Mouse (Mus musculus) kidney, embryonic 14.5 days (tissue): ENCODE measurements around the gene Cyb5b. TPM values are rescaled to one million over a fixed set of nuclear protein-coding genes. Genes with fewer than 3 reads are reported as not detected.

Source experiments
- ATAC-seq: fragments of 200-750 bp; cut with Nextera tagmentation; 2 replicates; pipeline ENCODE4 v1.8.0; 2017; ENCODE audit warnings: moderate number of reproducible peaks, mild to moderate bottlenecking, moderate TSS enrichment, moderate library complexity; ENCODE audit not compliant: low FRiP score, low TSS enrichment
- H3K27ac ChIP-seq: fragments of 300-500 bp; sonication (generic); 2 replicates; pipeline ENCODE4 v1.5.1; 2014; ENCODE audit warnings: low read depth, mild to moderate bottlenecking, low read length, moderate library complexity, mixed read lengths
- H3K27me3 ChIP-seq: fragments of 300-500 bp; sonication (generic); 2 replicates; pipeline ENCODE4 v1.6.1; 2014; ENCODE audit warnings: mild to moderate bottlenecking, low read length; ENCODE audit not compliant: control insufficient read depth, insufficient read depth
- H3K36me3 ChIP-seq: fragments of 300-500 bp; sonication (generic); 2 replicates; pipeline ENCODE4 v1.6.1; 2014; ENCODE audit warnings: low read length, mixed read lengths; ENCODE audit not compliant: control insufficient read depth, insufficient read depth
- H3K4me1 ChIP-seq: fragments of 300-500 bp; sonication (generic); 2 replicates; pipeline ENCODE4 v1.6.1; 2014; ENCODE audit warnings: low read length, mixed read lengths; ENCODE audit not compliant: control insufficient read depth, insufficient read depth
- H3K4me2 ChIP-seq: fragments of 300-500 bp; sonication (generic); replicated peaks from 2 replicates; pipeline ENCODE4 v1.6.1; 2014; ENCODE audit warnings: low read depth, mild to moderate bottlenecking, low read length
- H3K4me3 ChIP-seq: fragments of 300-500 bp; sonication (generic); 2 replicates; pipeline ENCODE4 v1.5.1; 2014; ENCODE audit warnings: mild to moderate bottlenecking, low read length
- H3K9ac ChIP-seq: fragments of 300-500 bp; sonication (generic); 2 replicates; pipeline ENCODE4 v1.6.1; 2014; ENCODE audit warnings: low read depth, mild to moderate bottlenecking, low read length, moderate library complexity
- H3K9me3 ChIP-seq: fragments of 300-500 bp; sonication (generic); 2 replicates; pipeline ENCODE4 v1.6.1; 2016; ENCODE audit warnings: low read length; ENCODE audit not compliant: control insufficient read depth
- WGBS: fragments of 180-500 bp; shearing (Covaris S2); extraction: QIAGEN DNeasy Blood & Tissue Kit; methylation state at CpG from one replicate; pipeline ENCODE4 v1.1.7; 2014; 5-methylcytosine and 5-hydroxymethylcytosine counted together
- polyA plus RNA-seq: library from polyadenylated mRNA; unstranded; fragments of >200 nt; fragmentation: Nextera tagmentation; extraction: Ambion mirVana; gene quantifications from 2 replicates; pipeline ENCODE4 v1.2.1, GENCODE M21; 2014

The Cyb5b gene
- polyA plus RNA-seq, 1 experiment from 2014 or later = 152 TPM

- no peak overlapping the region for H3K4me2 ChIP-seq
- peaks cover 50% of the 10 kb centered on the region for H3K4me1 ChIP-seq
- 71% methylated on average over 8 of the region's 8 CpGs for WGBS
- H3K36me3 ChIP-seq = no peaks in the 10 kb centered on the region
- H3K9ac ChIP-seq = no peak overlapping the region
- no peak for ATAC-seq
- H3K27ac ChIP-seq = peak overlapping the region; percentile 80; the same call in 1 of the 2 replicates
- H3K4me3 ChIP-seq = no peak overlapping the region
- no peaks in the 10 kb centered on the region for H3K9me3 ChIP-seq
- H3K27me3 ChIP-seq = no peaks in the 10 kb centered on the region
These were observed 26.1 kb upstream of the Cyb5b start for GRCm38 (mm10) chr8:107124343-107124742.

GRCm38 (mm10) chr8:107129171-107130025, 21.0 kb upstream of the Cyb5b start:
- Histone ChIP-seq H3K4me1 (peaks cover 38% of the 10 kb centered on the region), H3K4me2 (no peak overlapping the region), H3K9me3 (no peaks in the 10 kb centered on the region), H3K36me3 (no peaks in the 10 kb centered on the region), H3K27ac (peak overlapping the region; percentile 86), H3K27me3 (no peaks in the 10 kb centered on the region), H3K9ac (no peak overlapping the region), H3K4me3 (no peak overlapping the region)
- WGBS = 31% methylated on average over 8 of the region's 8 CpGs
- ATAC-seq = peak; percentile 69

GRCm38 (mm10) chr8:107130028-107130427, 20.4 kb upstream of the Cyb5b start:
- H3K9me3 ChIP-seq = no peaks in the 10 kb centered on the region
- H3K9ac ChIP-seq = no peak overlapping the region
- peak overlapping the region; percentile 86 for H3K27ac ChIP-seq
- no peak for ATAC-seq
- H3K4me2 ChIP-seq = no peak overlapping the region
- H3K27me3 ChIP-seq = no peaks in the 10 kb centered on the region
- WGBS = 61% methylated on average over 6 of the region's 6 CpGs
- no peaks in the 10 kb centered on the region for H3K36me3 ChIP-seq
- no peak overlapping the region for H3K4me3 ChIP-seq
- peaks cover 36% of the 10 kb centered on the region for H3K4me1 ChIP-seq

- H3K9ac ChIP-seq = no peak overlapping the region
- H3K36me3 ChIP-seq = no peaks in the 10 kb centered on the region
- 58% methylated on average over 24 of the region's 24 CpGs for WGBS
- ATAC-seq = no peak
- H3K27me3 ChIP-seq = no peaks in the 10 kb centered on the region
- peaks cover 38% of the 10 kb centered on the region for H3K4me1 ChIP-seq
- no peaks in the 10 kb centered on the region for H3K9me3 ChIP-seq
- peak overlapping the region; percentile 59; the same call in 1 of the 2 replicates for H3K27ac ChIP-seq
- no peak overlapping the region for H3K4me3 ChIP-seq
- no peak overlapping the region; the same call in 1 of the 2 replicates for H3K4me2 ChIP-seq
These were observed 17.6 kb upstream of the Cyb5b start for GRCm38 (mm10) chr8:107132581-107133491.

GRCm38 (mm10) chr8:107133881-107134280, 16.6 kb upstream of the Cyb5b start:
- no peaks in the 10 kb centered on the region for H3K27me3 ChIP-seq
- H3K4me1 ChIP-seq = peaks cover 36% of the 10 kb centered on the region
- H3K27ac ChIP-seq = peak overlapping the region; percentile 59; the same call in 1 of the 2 replicates
- no peaks in the 10 kb centered on the region for H3K9me3 ChIP-seq
- 61% methylated on average over 6 of the region's 6 CpGs for WGBS
- no peak overlapping the region for H3K4me2 ChIP-seq
- H3K9ac ChIP-seq = no peak overlapping the region
- ATAC-seq = no peak
- no peaks in the 10 kb centered on the region for H3K36me3 ChIP-seq
- H3K4me3 ChIP-seq = no peak overlapping the region

GRCm38 (mm10) chr8:107136003-107136612, 14.3 kb upstream of the Cyb5b start:
- no peaks in the 10 kb centered on the region for H3K36me3 ChIP-seq
- no peak overlapping the region for H3K4me3 ChIP-seq
- ATAC-seq = no peak
- H3K9me3 ChIP-seq = no peaks in the 10 kb centered on the region
- no peak overlapping the region for H3K9ac ChIP-seq
- H3K4me1 ChIP-seq = peaks cover 32% of the 10 kb centered on the region
- H3K27ac ChIP-seq = peak overlapping the region; percentile 85
- WGBS = 34% methylated on average over 8 of the region's 8 CpGs
- no peaks in the 10 kb centered on the region for H3K27me3 ChIP-seq
- no peak overlapping the region for H3K4me2 ChIP-seq

DNA sequence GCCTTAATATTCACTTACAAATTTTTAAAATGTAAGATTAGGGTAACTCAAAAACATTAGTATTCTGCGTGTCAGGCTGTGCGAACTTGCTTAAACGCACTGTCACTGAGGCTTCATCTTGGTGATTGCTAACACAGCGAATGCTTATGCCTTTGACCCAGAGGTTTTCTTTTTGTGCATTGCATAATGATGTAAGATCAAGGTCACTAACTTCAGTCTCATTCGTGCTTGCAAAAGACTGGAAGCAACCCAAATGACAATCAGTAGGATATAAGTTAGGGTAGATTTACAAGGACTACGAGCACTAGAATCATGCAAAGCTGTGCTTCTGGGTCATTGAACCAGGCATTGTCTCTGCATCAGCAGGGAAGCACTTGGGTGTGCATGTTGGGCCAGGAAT, 12.8 kb upstream of the Cyb5b start:
- WGBS = 78% methylated on average over 6 of the region's 6 CpGs
- ATAC-seq = no peak
- Histone ChIP-seq H3K4me1 (peaks cover 30% of the 10 kb centered on the region), H3K9ac (no peak overlapping the region), H3K27me3 (no peaks in the 10 kb centered on the region), H3K4me3 (no peak overlapping the region), H3K27ac (no peak overlapping the region), H3K36me3 (no peaks in the 10 kb centered on the region), H3K9me3 (no peaks in the 10 kb centered on the region), H3K4me2 (no peak overlapping the region)

- no peak overlapping the region for H3K9ac ChIP-seq
- ATAC-seq = no peak
- WGBS = 91% methylated on average over 5 of the region's 5 CpGs
- peaks cover 23% of the 10 kb centered on the region for H3K4me1 ChIP-seq
- H3K27ac ChIP-seq = no peak overlapping the region
- no peak overlapping the region for H3K4me3 ChIP-seq
- no peaks in the 10 kb centered on the region for H3K27me3 ChIP-seq
- no peaks in the 10 kb centered on the region for H3K9me3 ChIP-seq
- no peaks in the 10 kb centered on the region for H3K36me3 ChIP-seq
- no peak overlapping the region for H3K4me2 ChIP-seq
These were observed 12.1 kb upstream of the Cyb5b start for GRCm38 (mm10) chr8:107138338-107138737.
